Mouse (Mus musculus) kidney, postnatal 4 days (tissue): ENCODE measurements around the gene Tmem238l.
A peak's percentile ranks its signal among the peaks of the same experiment; 100 is the strongest.

ENCODE experiments used
- DNase-seq, 2 experiments: peaks; one replicate each; pipeline ENCODE4 v3.0.0; 2021; ENCODE audit warnings: mixed read lengths in 2 of 2

The Tmem238l gene

DNA sequence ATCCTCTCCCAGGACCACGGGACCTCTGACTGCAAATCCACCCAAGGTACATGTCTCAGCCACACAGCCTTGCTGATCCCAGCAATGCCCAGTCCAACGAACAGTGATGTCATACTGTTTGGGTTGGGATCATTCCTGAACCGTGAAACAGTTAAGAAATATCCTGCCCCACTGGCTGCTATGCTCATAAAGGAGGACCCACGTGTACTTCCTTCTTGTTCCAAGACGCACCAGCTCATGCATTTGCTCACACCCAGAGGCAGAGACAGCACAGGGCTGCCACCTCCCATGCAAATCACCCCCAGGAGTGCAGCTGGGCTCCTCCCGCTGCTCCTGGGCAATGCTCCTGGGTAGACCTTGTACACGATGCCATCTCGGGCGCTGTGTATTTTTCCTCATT lies at the start of gene Tmem238l:
TSS of gene Tmem238l (plus strand) at position 336 of the 400 bp plus-strand sequence.
- DNase-seq, result peak in 1 of 2 experiments; percentile 12

DNA sequence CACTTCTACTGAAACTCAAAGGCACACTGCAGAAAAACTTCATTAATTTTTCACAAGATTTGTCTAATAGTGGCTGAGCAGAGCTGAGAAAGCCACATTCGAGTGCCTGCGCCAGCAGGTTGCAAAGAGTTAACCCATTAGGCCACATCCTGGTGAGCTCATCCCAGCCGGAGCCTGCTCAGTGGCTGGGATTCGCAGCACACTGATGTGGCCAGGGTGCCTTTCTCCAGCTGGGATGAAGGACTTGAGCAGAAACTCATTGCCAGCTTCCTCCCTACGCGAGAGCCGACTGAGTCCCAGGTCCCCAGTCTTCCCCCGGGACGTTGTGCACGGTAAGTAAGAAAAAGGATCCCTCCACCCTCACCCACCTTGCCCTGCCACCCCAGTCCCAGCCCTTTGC lies 44.6 kb upstream of the Tmem238l start, which contains the start of gene Pirt:
TSS of gene Pirt (plus strand) at position 171 of the 400 bp plus-strand sequence.
- DNase-seq, result peak in 1 of 2 experiments; percentile 6

DNA sequence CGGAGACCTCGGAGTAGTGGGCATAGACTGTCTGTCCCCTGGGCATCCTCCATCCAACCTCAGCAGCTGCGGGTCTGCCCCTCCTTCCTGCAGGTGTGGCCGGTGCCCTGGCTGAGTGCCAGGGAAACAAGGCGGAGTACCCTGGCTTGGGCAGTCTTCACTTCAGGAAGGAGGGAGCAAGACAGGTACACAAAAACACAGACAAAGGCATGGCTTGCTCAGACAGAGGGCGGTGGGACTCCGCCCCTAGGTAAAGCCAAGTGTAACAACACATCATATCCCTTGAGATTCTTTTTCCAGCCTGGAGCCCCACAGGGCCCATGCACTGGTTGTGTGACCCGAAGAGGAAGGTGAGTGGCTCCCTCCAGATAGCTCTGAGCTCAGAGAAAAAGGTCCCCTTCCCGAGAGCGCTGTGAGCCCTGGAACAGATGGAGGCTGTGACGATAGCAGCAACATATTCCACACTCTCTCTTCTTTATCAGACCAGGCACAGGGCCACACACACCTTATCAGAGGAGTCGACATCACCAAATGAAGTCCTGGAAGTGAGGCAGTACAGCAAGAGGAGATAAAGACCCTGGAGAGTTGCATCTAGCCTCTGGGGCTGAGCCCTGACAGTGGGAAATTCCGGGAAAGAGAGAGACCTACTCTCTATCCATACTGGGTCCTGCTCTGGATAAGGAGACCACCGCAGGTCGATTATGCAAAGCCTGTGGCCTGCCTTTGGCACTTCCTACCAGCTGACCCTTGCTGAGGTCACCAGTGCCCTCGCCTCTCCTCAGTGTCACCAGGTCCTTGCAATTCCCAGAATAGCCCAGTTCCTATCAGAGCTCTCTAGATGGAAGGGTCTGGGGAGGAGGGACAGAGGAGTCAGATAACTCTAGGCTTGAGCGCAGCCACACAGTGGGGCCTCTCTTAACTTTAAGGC lies 43.6 kb upstream of the Tmem238l start:
- peak in 1 of 2 experiments; percentile 9 for DNase-seq

DNA sequence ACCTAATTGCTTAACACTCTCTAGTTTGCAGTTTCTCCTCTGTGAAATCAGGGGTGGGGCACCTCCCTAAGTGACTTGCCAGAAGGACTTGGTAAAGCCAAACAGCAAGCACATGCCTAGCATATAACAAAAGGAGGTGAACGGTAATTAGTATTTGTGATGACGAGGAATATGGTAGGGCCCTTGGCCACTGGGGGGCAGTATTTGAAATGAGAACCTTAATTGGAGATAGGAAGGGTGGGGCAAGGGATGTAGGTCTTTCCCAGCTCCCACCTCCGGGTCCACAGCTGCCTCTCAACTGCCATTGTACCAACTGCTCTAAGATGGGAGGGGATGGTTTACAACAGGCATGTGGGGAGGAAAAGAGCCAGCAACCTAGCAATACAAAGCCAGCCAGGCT lies 42.2 kb upstream of the Tmem238l start:
- DNase-seq, result peak; percentile 53 to 63

- no peak for DNase-seq
Observed at GRCm38 (mm10) chr11:66920012-66920411, 36.4 kb upstream of the Tmem238l start.

DNA sequence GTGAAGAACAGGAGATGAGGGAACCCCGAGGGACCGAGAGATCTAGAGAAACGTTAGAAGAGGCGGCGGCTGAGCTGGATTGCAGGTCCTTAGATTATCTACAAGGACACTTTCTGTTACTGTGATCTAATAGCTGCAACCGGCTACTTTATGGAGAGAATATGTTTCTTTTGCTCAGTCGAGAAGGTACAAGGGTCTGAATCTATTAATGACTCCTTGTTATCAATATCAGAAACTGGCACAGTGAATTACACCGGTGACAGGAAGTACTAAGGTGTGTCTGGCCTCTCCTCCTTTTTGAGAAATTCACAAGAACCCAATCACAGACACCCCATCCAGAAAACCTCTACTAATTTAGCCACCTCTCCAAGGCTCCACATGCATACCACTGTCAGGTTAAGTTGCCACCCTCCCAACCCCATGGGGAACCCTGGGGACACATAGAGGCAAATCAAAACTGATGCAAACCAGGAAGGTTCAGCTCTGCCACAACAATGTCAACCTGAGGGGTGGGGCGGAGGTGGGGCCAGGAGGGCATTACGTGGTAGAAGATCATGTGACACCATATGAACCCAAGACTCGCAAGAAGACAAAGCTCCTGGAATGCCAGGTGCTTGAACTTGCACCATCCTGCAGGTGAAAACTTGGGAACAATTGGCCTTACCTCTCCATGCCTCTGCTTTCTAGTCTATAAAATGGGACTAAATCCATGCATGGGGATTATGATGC lies 32.2 kb upstream of the Tmem238l start:
- DNase-seq, result no peak

GRCm38 (mm10) chr11:66928311-66928710 lies 28.1 kb upstream of the Tmem238l start:
- DNase-seq, result no peak

GRCm38 (mm10) chr11:66932827-66933599 lies 23.4 kb upstream of the Tmem238l start:
- no peak for DNase-seq

GRCm38 (mm10) chr11:66934428-66935173 lies 21.8 kb upstream of the Tmem238l start:
- DNase-seq, result no peak

GRCm38 (mm10) chr11:66942011-66942410 lies 14.4 kb upstream of the Tmem238l start:
- DNase-seq, result no peak

DNA sequence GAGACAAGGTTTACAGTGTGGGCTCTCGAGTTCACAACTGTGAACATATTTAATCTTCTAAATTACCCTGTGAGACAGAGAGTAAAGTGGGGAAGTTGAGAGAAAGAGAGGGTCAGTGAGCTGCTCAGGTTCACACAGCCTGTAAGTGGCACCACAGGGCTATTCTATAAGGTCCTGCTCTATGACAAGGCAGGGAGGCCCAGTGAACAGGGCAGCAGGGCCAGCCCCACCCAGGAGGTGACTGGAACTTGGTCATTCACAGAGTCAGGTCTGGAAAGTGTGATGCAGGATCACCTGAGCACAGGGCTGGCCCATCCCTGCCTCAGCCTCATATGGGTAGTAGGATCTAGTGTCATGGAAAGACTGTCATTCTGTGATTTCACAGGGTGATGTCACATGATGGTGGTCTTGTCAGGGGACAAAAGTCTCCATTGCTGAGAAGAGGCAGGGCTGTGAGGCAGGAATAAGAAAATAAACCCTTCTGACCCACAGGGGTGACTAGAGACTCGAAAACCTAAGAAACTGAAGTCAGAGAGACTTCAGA lies 11.1 kb upstream of the Tmem238l start:
- DNase-seq, result no peak

DNA sequence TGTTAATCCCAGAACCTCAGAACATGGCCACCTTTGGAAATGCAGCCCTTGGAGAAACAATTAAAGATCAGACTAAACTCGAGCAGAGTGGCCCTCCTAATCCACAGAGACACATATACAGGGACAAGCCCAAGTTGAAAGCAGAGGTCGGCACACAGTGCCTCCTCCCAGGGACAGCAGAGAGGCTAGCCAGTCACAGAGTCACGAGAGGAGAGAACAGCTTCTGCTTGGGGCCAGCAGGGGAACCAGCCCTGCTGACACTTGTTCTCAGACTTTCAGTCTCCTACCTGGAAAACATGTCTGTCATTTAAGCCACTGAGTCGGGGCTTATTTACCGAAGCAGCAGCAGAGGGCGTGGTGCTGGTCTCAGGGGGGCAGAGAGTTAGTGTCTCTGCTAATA lies 9.9 kb upstream of the Tmem238l start:
- no peak for DNase-seq

DNA sequence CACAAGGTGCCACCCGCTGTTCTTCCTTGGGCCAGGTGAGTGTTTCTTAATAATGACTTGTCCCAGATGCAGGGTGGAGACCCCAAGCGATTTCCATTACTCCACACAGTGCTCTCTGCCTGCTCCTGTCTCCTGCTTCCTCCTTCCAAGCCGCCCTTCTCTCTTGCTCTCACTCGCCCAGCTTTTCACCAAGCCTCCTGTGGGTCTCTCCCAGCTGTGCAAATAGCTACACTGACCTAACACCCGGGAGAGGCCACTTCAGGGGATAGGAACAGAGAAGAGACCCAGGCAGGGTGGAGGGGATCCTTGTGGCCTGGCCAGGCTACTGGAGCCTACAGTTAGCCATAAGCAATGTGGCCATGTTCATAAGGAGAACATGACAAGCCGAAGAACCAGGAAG lies 9.5 kb upstream of the Tmem238l start:
- DNase-seq, result no peak

- DNase-seq, result no peak
Observed at GRCm38 (mm10) chr11:66960797-66961196, 4.4 kb downstream of the Tmem238l start.

DNA sequence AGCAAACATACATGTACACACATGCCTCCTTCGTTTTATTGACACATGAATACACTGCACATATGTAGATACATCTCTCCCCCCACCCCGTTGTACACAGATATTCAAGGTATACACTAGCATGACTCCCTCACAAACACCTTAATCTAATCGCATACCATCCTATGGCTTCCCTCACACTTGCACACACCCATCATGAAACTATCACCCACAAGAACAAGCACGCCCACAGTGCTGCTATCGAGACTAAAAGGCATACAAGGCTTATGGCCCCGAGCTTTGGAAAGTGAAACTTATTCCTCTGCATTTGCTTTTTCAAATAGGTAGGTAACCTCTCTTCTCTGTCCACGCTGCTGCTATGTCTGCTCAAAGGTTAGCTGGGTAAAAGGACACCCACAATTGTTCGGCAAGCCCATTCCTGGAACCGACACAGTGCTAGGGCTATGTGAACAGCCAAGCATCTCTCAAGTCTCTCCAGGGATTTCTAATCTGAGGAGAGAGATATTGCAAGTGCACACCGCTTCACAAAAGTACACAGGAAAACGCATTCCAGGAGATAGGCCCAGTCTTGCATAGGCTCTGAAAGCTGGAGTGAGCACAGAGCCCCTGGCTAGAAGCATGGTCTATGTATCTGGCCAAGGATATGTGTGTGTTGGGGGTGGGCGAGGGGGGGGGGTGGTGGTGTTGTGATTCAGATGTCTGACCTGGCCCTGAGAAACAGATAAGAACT lies 5.2 kb downstream of the Tmem238l start:
- DNase-seq, result no peak

DNA sequence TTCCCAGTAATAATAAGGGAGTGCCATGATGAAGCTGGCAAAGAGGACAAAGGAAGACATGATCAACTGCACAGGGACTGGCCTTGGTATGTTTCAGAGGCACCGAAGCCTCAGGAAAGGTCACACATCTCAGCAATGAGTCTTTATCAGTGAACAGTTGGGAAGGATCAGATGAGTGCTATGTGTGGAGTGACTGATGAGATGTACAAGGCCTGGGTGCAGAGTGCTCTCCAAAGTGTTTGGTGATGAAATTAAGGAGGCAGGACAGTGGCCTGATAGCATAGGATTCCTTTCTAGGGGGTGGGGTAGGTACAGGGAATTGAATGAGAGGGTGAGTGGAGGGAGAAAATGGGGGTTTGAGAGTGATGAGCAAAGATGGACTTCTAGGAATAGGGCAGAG lies 7.0 kb downstream of the Tmem238l start:
- no peak for DNase-seq

DNA sequence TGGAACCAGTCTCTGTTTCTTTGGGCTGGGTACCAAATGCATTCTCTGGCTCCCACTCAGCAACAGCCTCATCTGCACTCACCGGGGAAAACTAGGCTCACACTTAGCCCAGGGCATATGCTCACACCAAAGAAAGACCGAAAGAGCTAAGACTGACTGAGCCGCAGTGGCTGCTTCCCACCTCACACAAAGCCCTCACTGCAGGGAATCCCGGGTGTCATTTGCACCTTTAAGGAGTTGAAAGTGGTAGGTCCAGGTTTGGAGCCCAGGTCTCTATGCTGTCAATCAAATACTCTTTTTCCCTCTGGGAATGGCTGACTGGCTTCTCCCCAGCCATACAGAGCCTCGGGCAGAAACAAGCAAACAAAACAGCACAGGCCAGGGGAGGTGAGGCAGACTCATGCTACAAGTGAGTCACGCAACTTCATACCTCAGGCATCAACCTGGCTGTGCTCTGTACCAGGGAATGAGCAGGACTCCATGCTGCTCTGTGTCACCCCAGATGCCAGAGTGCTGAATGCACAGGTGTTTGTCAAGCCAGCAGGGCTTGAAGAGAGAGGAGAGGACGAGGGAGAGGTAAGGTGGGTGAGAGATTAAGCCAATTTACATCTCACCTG lies 10.2 kb downstream of the Tmem238l start:
- no peak for DNase-seq

DNA sequence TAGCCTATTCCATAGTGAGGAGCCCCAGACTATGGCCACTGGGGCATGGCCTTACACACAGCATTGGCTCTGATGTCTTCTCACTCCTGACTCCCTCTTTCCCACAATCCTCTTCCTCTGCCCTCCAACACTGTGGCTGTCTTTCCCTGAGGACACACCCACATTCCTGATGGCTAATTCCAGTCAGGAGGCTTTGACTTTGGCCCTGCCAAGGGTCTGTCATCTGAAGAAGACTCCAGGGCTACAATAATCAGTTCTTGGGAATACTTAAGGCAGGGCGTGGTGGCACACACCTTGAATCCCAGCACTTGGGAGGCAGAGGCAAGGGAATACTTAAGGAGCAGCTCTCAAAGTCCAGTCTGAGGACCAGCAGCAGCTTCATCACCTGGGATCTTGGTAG lies 12.1 kb downstream of the Tmem238l start:
- no peak for DNase-seq

DNA sequence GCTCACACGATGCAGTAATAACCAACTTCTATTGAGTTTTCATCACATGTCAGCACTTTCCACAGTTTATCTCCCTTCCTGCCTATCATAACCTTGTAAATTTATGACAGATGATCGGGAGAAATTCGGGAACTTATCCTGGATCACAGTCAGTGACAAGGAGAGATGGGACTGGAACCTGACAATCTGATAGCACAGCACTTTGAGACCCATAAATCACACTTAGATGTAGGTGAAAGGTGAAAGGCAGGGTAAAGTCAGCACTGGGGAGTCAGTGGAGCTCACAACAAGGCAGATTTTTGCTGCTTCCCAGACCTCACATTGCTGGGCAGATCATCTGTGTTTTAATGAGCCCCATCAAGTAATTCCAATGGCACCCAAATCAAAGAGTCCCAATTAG lies 17.1 kb downstream of the Tmem238l start:
- no peak for DNase-seq

- no peak for DNase-seq
Observed at GRCm38 (mm10) chr11:66975606-66976330, 19.3 kb downstream of the Tmem238l start.
